Mouse (Mus musculus) natural killer cell, adult 2 months (primary cell): Measurements from ENCODE around the gene Loxl1.

Experiments used
- DNase-seq, 2 experiments: peaks; one replicate each; pipeline ENCODE4 v3.0.0; 2022; ENCODE audit warnings: low spot score in 2 of 2

The Loxl1 gene

GRCm38 (mm10) chr9:58311191-58311910, 1.6 kb downstream of the Loxl1 start:
- no peak for DNase-seq

- DNase-seq: no peak
Observed at GRCm38 (mm10) chr9:58310043-58310660, 2.8 kb downstream of the Loxl1 start.

GRCm38 (mm10) chr9:58308395-58308794, 4.6 kb downstream of the Loxl1 start:
- no peak for DNase-seq

- DNase-seq: no peak
Observed at GRCm38 (mm10) chr9:58305686-58306085, 7.3 kb downstream of the Loxl1 start.

GRCm38 (mm10) chr9:58303599-58304271, 9.3 kb downstream of the Loxl1 start:
- no peak for DNase-seq

GRCm38 (mm10) chr9:58303115-58303514, 9.9 kb downstream of the Loxl1 start:
- DNase-seq: no peak

- no peak for DNase-seq
Observed at GRCm38 (mm10) chr9:58299356-58299799, 13.6 kb downstream of the Loxl1 start.

GRCm38 (mm10) chr9:58297961-58298477, 15.0 kb downstream of the Loxl1 start:
- no peak for DNase-seq

- no peak for DNase-seq
Observed at GRCm38 (mm10) chr9:58297065-58297464, 15.9 kb downstream of the Loxl1 start.

GRCm38 (mm10) chr9:58295766-58296361, 17.1 kb downstream of the Loxl1 start:
- no peak for DNase-seq

GRCm38 (mm10) chr9:58295345-58295744, 17.6 kb downstream of the Loxl1 start:
- no peak for DNase-seq

GRCm38 (mm10) chr9:58294527-58294926, 18.5 kb downstream of the Loxl1 start:
- no peak for DNase-seq

GRCm38 (mm10) chr9:58289901-58290300, 23.1 kb downstream of the Loxl1 start:
- no peak for DNase-seq

- DNase-seq: no peak
Observed at GRCm38 (mm10) chr9:58289090-58289489, 23.9 kb downstream of the Loxl1 start.

- no peak for DNase-seq
Observed at GRCm38 (mm10) chr9:58283431-58283830, 29.6 kb downstream of the Loxl1 start.

- peak; percentile 14 to 56 for DNase-seq
Observed at GRCm38 (mm10) chr9:58281597-58281996, 31.4 kb downstream of the Loxl1 start.

GRCm38 (mm10) chr9:58280259-58281109, 32.5 kb downstream of the Loxl1 start:
- DNase-seq: peak; percentile 71 to 81

GRCm38 (mm10) chr9:58279780-58280179, 33.2 kb downstream of the Loxl1 start:
- no peak for DNase-seq

- no peak for DNase-seq
Observed at GRCm38 (mm10) chr9:58278821-58279723, 33.9 kb downstream of the Loxl1 start.

- no peak for DNase-seq
Observed at GRCm38 (mm10) chr9:58278313-58278712, 34.7 kb downstream of the Loxl1 start.
